Mouse (Mus musculus): ENCODE results near the gene Akap2.

Gene Akap2

DNA sequence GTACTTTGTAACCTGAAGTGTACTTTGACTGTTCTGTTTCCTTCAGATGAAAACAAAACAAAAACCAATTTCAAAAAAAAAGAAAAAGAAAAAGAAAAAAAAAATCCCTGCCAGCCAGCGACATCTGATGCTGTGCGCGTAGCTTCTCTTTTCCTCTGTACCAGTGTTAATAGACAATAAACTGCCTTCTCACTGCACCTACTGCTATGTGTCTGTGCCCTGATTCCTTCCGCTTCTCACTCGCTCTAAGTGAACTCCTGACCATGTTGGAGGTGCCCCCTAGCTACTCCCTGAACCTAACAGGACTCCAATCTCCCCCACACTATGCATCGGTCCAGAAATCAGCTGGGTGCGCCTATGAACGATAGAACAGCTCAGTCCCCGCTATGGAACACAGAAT is at the start of gene Akap2:
TSS of gene Akap2 (plus strand) at position 304 of the 400 bp plus-strand sequence.
- DNase-seq (ENCODE audit: low read depth, low spot score): no peak

DNA sequence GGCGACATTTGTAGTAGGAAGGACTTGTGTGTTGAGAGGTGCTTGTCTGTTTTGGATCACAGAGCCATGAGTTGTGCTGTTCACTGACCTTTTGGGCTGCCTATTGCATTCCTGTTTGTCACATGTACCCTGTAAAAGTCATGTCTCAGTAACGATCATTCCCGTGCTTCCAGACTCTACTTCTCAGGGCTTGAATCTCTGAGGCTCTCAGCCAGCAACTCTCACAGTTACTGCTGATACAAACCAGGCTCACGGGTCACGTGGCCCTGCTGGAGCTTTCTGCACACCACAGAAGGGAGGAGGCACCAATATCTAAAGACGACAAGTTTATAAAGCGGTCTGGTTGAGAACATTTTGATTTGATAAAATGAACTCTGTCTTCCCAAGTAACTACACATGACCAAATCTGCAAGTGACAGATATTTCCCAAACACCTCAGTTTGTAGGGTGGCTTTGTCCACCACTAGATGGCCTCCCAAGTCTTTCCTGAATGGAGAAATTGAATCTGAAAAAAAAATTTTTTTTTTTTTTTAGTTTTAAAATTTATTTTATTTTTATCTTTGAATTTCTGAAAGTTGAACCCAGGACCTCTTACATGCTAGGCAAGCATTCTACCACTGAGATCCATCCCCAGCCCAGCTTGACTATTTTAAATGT is 46.5 kb upstream of the Akap2 start:
- DNase-seq (ENCODE audit: low read depth, low spot score): no peak

DNA sequence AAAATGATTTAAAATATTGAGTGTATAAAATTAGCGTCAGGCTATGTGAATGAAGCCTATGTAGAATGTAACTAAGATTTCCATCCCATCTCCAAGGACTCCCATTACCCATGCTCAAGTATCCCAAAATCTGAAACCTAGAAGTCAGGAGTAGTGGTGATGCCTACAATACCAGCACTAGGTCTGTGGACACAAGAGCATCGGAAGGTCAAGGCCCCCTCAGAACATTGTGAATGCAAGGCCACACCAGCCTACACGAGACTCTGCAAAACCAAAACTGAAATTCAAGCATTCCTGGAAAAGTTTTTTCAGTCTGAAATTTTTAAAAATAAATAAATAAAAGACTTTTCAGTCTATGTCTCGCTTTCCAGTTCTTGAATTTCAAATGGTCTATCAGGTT is 44.9 kb upstream of the Akap2 start:
- DNase-seq (ENCODE audit: low read depth, low spot score): no peak

DNA sequence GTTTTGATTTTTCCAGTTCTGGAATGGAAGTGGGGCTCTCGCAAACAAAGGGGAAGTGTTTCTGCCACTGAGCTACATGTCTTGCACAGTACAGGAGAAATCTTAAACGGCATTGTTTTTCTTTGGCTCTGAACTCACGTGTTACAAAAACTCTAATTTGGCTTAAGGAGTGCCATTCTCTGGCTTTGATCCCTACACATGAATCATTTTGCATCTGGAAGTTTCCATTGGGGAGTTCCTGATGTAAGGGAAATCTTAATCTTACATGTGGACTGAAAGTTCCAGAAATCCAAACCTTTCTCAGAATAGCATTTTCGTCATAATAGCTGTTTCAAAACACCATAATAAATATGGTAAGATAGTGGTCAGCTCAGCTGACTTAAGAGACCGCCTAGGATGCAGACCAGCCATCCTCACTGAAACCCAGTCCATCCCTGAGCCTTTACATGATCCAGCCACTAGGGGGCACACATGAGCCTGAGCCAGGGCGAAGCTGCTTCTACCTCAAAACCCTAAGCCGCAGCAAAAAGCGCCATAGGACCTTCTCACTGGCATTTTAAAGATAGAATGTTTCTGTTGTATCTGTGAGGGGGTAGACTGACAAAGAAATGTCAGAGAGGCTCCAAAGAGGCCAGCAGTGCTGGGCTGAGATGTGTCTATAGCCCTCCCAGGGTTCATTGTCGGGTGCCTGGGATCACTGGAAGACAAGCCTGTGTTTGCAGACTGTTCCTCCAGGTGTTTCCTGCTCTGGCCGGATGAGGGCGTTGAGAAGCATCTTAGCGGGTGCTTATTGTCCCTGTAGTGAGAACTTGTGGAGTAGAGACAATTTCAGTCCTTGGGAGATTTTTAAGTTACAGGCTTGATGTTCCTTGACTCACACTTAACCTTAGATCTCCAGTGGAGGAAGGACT is 44.2 kb upstream of the Akap2 start:
- peak; percentile 79 for DNase-seq (ENCODE audit: low read depth, low spot score)

DNA sequence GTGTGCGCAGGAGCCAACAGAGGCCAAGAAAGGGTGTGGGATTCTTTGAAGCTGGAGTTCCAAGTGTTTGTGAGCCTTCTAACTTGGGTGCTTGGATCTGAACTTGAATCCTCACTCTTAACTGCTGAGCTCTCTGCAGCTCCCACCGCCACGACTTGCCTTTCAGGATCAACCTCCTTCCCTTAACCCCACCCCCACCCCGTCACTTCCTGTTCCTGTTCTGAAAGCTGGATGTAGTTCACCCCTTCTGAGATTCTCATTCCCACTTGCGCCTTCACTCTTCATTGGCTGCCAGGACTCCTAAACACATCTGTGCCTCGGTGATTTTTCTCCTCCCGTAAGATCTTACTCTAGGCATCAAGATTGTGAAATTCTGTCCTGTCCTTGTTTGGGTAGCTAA is 43.1 kb upstream of the Akap2 start:
- no peak for DNase-seq (ENCODE audit: low read depth, low spot score)

DNA sequence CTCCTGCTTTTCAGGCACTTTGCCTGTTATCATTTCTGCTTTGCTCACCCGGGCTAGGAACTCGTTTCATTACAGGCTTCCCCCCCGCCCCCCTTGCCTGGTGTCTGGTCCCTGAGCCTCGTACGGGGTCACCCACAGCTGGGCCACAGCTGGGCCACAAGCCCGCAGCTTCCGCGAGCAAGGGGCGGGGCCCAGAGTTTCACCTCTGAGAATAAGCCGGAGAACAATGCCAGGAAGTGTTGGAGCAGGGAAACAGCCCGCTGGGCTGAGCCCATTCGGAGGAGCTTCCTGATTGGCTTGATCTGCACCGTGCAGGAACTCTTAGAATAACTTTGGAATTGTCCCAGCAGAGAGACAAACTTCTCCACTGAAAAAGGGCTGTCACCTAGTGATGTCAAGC is 42.1 kb upstream of the Akap2 start:
- peak; percentile 66 for DNase-seq (ENCODE audit: low read depth, low spot score)

DNA sequence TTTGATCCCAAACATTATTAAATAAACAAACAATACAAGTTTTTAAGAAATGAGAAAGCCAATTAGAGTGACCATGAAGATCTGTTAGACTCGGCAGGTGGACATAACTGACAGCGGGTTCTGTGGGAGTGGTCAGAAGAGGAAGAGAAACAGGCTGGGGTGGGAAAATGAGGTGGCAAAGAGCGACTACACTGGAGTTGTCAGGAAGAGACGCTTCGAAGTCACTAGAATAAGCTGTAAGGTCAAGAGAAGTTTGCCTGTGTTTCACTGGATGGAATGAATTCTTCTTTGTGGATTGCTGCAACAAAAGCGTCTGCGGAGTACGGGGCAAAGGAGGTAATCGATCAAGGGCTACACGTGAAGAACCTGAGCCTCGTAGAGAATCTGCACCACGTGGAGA is 39.5 kb upstream of the Akap2 start:
- DNase-seq (ENCODE audit: low read depth, low spot score): no peak

DNA sequence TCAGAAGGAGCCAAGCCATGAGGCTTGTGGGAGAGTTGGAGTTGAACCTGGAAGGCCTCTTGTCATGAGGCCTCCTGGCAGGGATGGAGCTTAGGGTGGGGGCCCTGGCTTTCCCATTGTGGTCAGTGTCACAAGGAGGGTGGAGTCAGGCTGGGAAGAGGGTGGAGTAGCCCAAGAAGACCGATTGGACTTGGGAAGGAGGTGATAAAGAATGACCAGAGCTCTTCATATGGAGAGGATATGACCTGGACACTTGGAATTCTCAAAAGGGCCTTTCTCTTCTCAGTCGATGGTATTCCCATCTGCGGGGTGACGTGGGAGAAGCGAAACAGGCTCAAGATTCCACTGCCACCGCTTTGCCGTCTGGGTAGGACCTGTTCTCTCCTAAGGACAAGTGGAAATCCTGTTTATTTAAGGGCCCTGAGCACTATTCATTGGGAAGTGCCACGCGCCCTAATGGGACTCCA is 38.4 kb upstream of the Akap2 start:
- peak; percentile 40 for DNase-seq (ENCODE audit: low read depth, low spot score)

DNA sequence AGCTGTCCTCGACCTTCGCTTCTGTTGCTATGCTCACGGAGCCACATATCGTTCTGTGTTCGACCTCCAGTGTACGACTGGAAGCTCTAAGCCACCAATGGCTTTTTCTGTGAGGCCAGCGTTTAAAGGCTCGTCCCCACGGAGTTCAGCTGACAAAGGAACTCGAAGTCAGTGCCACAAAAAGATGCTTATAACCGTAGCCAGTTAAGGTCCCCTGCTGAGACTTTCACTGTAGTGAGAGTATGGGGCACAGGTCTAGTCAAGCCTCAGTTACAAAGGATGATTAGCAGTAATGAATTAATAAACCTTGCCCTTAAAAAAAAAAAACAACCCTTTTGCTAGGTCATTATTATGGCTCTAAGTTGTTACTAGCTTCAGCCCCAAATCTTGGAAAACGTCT is 37.3 kb upstream of the Akap2 start:
- DNase-seq (ENCODE audit: low read depth, low spot score): no peak

DNA sequence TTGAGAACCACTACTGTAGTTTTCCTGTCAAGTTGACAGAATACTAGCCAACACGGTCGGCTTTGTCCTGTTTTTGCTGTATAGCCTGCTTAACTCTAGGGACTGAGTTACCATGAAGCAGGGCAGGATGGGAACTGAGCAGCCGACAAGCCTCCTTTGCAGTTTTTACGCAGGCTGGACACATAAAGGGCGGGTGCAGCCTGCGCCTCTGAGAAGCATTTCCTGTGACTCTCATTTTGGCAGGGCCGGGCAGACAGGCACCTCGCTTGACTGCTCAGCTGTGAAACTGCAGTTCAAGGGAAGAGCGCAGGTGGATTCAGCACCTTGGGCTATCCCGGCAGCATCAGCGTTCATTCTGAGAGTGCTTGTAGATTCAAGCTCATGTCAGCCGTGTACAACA is 35.9 kb upstream of the Akap2 start:
- DNase-seq (ENCODE audit: low read depth, low spot score): peak; percentile 30

DNA sequence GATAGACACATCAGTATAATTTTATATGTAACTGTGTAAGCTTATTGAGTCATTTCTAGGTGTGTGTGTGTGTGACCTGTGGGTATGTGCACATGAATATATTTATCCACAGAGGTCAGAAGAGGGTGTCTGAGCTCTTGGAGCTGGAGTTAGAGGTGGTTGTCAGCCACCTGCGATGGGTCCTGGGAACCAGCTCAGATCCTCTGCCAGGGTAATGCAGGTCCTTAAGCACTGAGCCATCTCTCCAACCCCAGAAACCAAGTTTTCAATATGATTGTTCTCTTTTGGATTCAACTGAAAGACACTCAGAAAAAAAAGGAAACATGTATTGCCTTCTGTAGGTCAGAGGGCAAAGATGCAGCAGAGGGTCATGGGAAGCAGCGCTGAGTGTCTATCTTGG is 35.1 kb upstream of the Akap2 start:
- no peak for DNase-seq (ENCODE audit: low read depth, low spot score)

DNA sequence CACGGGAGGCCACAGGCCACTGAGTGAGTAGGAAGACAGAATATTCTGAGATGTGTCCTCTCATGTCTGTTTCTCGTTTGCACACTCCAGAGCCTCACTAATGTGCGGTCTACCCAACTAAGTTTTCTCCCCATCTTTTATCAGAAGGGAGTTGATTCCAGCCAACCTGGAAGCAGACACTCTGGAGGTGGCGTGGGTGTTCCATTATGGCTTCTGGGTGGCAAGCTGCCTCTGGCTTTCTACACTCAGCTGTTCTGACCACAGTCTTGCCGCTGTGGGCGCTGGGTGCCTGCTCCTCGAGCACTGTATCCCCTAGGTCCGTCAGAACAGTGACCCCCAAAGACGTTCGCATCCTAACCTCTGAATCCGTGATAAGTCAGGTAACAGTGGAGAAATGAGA is 34.5 kb upstream of the Akap2 start:
- no peak for DNase-seq (ENCODE audit: low read depth, low spot score)

DNA sequence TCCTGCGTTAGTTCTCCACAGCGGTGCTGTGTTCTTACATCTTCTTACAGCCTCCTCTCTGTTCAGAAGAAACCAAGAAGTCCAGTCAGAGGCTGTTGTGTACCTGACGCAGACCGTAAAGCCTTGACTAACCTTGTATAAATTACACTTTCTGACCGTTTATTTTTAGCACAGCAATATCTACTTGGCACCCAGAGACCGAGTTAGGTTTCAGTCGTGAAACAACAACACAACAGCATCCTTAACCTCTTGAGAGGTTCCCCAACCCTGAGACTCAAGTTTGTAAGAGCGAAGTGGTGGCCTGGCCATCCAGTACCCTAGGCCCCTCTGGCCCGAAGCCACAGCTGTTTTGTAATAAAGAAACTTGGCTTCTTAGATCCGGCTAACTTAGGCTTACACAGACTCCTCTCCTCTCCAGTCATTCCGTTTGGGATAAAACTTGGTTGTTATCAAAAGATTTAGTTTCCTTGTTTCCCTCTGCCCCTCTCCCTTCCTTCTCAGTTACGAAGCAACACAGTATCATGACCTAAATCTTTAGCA is 32.7 kb upstream of the Akap2 start:
- DNase-seq (ENCODE audit: low read depth, low spot score): peak; percentile 52

DNA sequence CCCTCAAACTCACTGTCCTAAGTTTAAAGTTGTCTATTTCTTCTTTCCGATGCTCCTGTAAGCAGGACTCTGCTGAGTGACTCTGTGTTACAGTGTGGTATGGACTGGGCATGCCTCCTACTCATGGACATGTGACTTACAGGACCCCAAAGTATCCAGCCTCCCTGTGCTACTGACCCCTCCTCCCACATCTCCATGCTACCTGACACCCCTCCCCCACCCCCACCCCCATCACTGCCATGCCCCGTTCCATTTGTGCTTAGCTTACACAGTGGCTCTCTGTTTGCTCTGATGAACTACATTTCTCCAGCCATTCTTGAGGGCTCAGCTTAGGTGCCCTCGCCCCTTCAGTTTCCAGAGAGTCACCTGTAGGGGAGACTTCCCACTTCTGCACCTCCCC is 30.7 kb upstream of the Akap2 start:
- DNase-seq (ENCODE audit: low read depth, low spot score): no peak

DNA sequence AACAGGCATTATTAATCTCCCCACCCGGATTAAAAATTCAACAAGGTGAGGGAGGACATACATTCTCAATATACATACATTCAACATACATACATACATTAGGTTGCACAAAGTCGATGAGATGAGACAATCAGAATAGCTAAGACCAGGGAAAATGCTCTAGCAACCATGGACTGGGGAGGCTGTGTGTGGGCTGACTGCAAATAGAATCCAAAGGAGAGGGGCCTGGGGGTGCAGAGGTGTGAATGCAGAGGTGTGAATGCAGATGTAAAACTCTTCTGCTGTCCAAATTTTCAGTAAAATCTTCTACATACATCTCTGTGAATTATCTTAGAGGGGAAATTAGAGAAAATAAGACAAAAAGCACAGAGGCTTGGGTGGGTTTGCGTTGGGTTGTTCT is 29.9 kb upstream of the Akap2 start:
- DNase-seq (ENCODE audit: low read depth, low spot score): no peak

DNA sequence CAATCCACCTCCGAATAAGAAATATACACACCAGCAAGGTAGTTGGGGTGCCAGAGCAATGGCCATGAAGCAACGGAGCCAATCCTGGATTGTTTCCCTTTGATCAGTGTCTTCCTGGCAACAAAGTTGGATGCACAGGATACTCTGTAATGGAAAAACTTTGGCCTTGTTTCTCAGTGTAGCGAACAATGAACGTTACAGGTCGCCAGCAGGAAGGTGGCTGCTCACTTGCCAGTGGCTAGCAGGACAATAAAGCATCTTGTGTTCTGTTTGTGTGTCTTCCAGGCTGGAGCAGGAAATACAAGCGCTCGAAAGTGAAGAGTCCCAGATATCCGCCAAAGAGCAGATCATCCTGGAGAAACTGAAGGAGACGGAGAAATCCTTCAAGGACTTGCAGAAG is 29.3 kb upstream of the Akap2 start:
- DNase-seq (ENCODE audit: low read depth, low spot score): no peak

DNA sequence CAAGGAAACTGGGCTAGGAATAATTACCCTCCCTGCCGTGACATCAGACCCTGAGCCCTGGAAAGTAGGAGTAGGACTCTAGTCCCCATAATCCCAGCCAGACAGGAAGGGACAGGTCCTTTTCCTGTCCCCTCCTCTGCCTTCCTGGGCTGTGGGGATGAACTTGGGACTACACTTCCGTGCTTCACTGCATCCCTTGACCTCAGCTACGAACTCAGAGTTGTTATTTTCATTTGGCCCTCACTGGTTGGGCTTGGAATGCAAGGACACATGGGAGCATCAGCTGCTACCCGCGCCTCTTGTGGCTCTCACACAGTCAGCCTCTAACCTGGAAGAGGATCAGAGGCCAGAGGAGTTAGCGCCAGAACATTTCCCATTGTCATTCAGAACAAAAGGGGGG is 27.5 kb upstream of the Akap2 start:
- no peak for DNase-seq (ENCODE audit: low read depth, low spot score)

DNA sequence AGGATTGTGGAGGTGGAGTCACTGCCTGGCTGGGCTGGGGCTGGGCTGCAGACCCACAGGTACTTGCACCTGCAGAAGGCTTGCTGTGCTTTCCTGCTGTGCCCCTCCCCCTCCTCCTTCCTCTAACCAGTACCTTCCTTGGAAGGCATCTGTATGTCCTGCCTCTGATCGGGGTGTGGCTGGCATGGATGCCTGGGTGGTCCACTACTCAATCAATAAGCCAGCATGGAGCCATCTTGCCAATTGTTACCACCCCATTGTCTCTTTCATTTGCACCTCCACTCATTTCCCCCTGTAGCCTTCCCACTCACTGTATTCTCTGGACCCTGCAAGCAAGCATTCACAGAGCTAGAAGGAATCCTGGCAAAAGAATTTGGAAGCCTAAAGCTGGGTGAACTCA is 26.7 kb upstream of the Akap2 start:
- DNase-seq (ENCODE audit: low read depth, low spot score): no peak

DNA sequence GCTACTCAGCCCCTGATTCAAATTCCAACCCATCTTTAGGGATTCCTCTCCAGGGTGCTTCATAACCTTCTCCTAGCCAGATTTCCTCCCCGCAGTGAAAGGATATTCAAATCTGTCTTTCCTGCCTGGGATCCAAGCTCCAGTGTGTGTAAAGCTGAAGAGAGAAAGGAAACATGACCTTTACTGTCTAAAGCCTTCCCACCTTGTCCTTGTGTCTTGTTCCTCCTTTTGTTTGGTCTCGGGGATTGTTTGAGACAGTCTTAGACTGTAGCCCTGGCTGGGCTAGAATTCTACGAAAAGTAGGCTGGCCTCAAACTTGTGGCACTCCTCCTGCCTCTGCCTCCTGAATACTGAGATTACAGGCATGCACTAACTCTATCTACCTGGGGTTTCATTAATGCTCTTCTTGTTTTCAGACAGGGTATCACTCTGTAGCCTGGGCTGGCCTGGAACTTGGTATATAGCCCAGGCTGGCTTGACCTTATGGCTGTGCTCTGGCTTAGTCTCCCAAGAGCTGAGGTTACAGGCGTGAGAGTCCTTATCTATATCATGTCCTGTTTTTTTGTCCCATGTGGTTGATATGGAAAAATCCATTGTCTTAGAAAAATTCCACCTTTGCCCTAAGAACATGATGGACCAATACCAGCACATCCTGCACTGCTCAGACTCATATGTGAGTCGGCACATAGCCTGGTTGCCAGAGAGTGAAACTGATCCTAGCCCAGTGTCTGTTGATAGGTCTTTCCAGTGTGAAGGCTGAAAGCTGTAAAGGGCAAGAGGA is 22.9 kb upstream of the Akap2 start:
- DNase-seq (ENCODE audit: low read depth, low spot score): peak; percentile 32

DNA sequence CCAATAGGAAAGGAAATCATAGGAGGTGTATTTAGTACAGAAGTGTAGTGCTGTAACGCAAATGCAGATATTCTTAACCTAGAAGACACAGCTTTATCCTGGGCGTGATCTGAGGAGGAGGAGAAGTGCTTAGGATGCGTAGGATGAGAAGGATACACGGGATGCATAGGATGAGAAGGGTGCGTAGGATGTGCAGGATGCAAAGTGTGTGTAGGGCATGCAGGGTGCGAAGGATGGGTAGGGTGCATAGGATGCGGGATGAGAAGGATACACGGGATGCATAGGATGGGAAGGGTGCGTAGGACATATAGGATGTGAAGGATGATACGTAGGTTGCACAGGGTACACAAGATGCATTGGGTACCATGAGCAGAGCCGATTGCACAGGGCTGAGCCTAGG is 20.5 kb upstream of the Akap2 start:
- DNase-seq (ENCODE audit: low read depth, low spot score): no peak

DNA sequence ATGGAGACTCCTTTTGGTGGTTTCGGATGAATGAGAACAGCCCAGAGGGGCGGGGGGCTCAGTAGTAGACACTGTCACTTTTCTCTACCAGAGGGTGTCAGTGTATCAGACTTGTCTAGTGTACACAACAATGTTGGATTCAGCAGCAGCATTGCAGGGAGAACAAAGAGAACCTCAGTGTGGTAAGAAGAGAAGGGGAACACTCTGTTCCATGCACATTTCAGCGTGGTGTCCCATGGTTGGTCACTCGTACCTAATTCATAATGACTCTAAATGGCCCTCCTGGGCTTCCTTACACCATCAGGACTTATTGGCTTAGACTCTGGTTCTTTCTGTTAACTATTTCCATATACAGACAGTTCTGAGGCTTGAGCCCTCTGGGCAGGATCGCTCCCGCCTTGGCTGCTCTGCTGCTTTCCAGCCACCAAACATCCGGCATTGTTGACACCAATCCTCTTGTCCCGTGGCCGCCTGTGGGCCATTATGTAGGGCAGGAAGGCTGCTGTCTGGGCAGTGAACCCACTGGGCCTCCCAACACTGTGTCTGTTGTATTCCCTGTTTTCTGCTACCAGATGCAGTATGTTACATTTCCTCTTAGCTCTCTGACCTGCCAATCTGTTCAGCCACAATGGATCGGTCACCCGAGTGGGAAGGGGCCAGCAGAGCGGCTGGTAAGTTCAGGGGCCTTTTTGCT is 19.4 kb upstream of the Akap2 start:
- DNase-seq (ENCODE audit: low read depth, low spot score): no peak

Data from skeletal muscle tissue, adult 2 months (tissue).